In the genomic region with DNA sequence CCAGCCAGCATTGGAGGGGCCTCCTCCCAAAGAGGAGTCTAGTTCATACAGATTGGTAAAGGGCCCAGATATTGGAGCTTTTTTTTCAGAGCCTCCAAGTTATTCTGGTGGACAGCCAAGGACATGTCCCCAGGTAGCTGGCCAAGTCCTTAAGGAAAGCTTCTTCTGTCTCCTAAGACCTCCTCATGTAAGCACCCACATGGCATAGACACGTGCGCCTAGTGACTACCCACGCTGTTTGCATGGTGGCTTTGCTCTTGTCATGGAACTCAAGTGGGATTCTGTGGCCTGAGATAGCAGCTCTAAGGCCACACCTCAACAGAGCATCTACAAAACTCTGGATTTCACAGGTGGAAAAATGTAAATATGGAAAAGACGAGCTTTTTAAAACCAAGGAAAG, we compare ENCODE assay signal across 14 mouse cellular contexts.
DNase-seq lines count a peak whose midpoint lies in the region; ATAC-seq and TF ChIP-seq lines count a peak whose summit lies in the region.
"Had no signal": no experiment of that assay in that cellular context is flagged by ENCODE, and none has a peak within 500 bp of the region (broad histone marks: within the 10 kb centered on the region; RNA-seq: fewer than 3 reads in every experiment).

No protein-coding gene starts in this region.

- H3K36me3 ChIP-seq in kidney, embryonic 15.5 days: no peaks in the 10 kb centered on the region
- H3K36me3 ChIP-seq: forebrain, embryonic 15.5 days; hindbrain, embryonic 13.5 days; limb, embryonic 12.5 days had no signal

- no peak overlapping the region for H3K27ac ChIP-seq in kidney, embryonic 15.5 days
- H3K27ac ChIP-seq: forebrain, embryonic 15.5 days; hindbrain, embryonic 13.5 days; limb, embryonic 12.5 days had no signal

- no peaks in the 10 kb centered on the region for H3K9me3 ChIP-seq in kidney, embryonic 15.5 days (replicated peaks)
- H3K9me3 ChIP-seq: forebrain, embryonic 15.5 days; hindbrain, embryonic 13.5 days; limb, embryonic 12.5 days had no signal

- TF ChIP-seq CTCF in lung, adult 2 months (IDR thresholded peaks at IDR 0.05; ENCODE audit: insufficient read depth, low read length): no peak

- H3K4me2 ChIP-seq in kidney, embryonic 15.5 days: no peak overlapping the region
- H3K4me2 ChIP-seq: forebrain, embryonic 15.5 days; hindbrain, embryonic 13.5 days; limb, embryonic 12.5 days had no signal

- no peak overlapping the region for H3K9ac ChIP-seq in kidney, embryonic 15.5 days
- H3K9ac ChIP-seq: forebrain, embryonic 15.5 days; hindbrain, embryonic 13.5 days; limb, embryonic 12.5 days had no signal

- DNase-seq in gastrocnemius, adult 8-10 months (ENCODE audit: low spot score in 2 of 2): peak; percentile 61 to 75
- DNase-seq in gastrocnemius, postnatal 4 days (ENCODE audit: low spot score in 2 of 2): no peak
- peak; percentile 21 for DNase-seq in lung, postnatal 25 days (ENCODE audit: low spot score)
- no peak for DNase-seq in lung, adult 2 months
- DNase-seq in cerebellum, adult 9-10 months: peak; percentile 75
- DNase-seq in gastrocnemius, postnatal 36 days: peak; percentile 25 to 72
- DNase-seq in heart, postnatal 25 days (ENCODE audit: low spot score): no peak
- DNase-seq: kidney, postnatal 4 days; thymus, postnatal 14 days had no signal

- no peaks in the 10 kb centered on the region for H3K4me1 ChIP-seq in lung, adult 2 months (ENCODE audit: control insufficient read depth, insufficient read depth, low read length)
- H3K4me1 ChIP-seq in kidney, embryonic 15.5 days: no peaks in the 10 kb centered on the region

- no peak for TF ChIP-seq POLR2A in lung, adult 2 months (IDR thresholded peaks at IDR 0.05; ENCODE audit: borderline replicate concordance, extremely low read depth, low read depth, low read length)

- no peaks in the 10 kb centered on the region for H3K27me3 ChIP-seq in kidney, embryonic 15.5 days
- H3K27me3 ChIP-seq: forebrain, embryonic 15.5 days had no signal

- no peak for ATAC-seq in kidney, embryonic 15.5 days (replicated peaks; ENCODE audit: low FRiP score)
- ATAC-seq: forebrain, embryonic 15.5 days; intestine, postnatal 0 days had no signal

- intact Hi-C loops in gastrocnemius, postnatal 36 days (cut with DNase I): loop anchor here (2.0 kb wide), 1 partner anchor 331 kb away; a partner anchor contains a TSS
- intact Hi-C loops in heart, postnatal 25 days (cut with DNase I): no loop called here

- WGBS in lung, adult 2 months: 84% methylated on average over 4 of the region's 4 CpGs
- WGBS in kidney, embryonic 15.5 days: 91% methylated on average over 4 of the region's 4 CpGs

- H3K4me3 ChIP-seq in lung, adult 2 months (replicated peaks; ENCODE audit: extremely low read depth, low read depth, low read length): no peak overlapping the region
- no peak overlapping the region for H3K4me3 ChIP-seq in kidney, embryonic 15.5 days (replicated peaks)
- H3K4me3 ChIP-seq: forebrain, embryonic 15.5 days; hindbrain, embryonic 13.5 days; limb, embryonic 12.5 days had no signal

Comparison
In these comparisons a context has a peak if more than half of its experiments do, and no peak if none do; other contexts are left out.
1. DNase-seq: peak in gastrocnemius, adult 8-10 months (2 of 2), lung, postnatal 25 days (single experiment), cerebellum, adult 9-10 months (single experiment) and gastrocnemius, postnatal 36 days (2 of 2); none in gastrocnemius, postnatal 4 days (0 of 2), lung, adult 2 months (single experiment) and heart, postnatal 25 days (single experiment).